Mouse (Mus musculus) ES-E14 (cell line): ENCODE results near the gene Slc48a1. TPM values are rescaled to one million over a fixed set of nuclear protein-coding genes. Genes with fewer than 3 reads are reported as not detected.

Experiments
- DNase-seq: peaks from one replicate; pipeline ENCODE4 v3.0.0-alpha.2; 2013; ENCODE audit warnings: low read depth, low spot score
- H3K27ac ChIP-seq: 2 replicates; pipeline ENCODE4 v1.5.1; 2012; ENCODE audit warnings: low read depth, mild to moderate bottlenecking, low read length, moderate library complexity, mixed read lengths; ENCODE audit not compliant: poor library complexity, insufficient read depth, severe bottlenecking
- H3K36me3 ChIP-seq: 2 replicates; pipeline ENCODE4 v1.6.1; 2012; ENCODE audit warnings: mild to moderate bottlenecking, low read length, moderate library complexity, mixed read lengths; ENCODE audit not compliant: control insufficient read depth, poor library complexity, insufficient read depth, severe bottlenecking
- H3K4me1 ChIP-seq, 2 experiments: fragments of 150-350 bp in 1 of 2; sonication (generic) in 1 of 2; 2 replicates each; pipeline ENCODE4 v1.6.1; 2012; ENCODE audit warnings: low read length in 2 of 2, mild to moderate bottlenecking in 1 of 2, mixed read lengths in 1 of 2; ENCODE audit not compliant: control insufficient read depth in 2 of 2, insufficient read depth in 2 of 2, poor library complexity in 1 of 2
- H3K4me3 ChIP-seq, 2 experiments: fragments of 150-350 bp in 1 of 2; sonication (generic) in 1 of 2; 2 replicates each; pipeline ENCODE4 v1.5.1; 2012; ENCODE audit warnings: low read length in 2 of 2, low read depth in 1 of 2, mild to moderate bottlenecking in 1 of 2, mixed read lengths in 1 of 2; ENCODE audit not compliant: insufficient read depth in 1 of 2, poor library complexity in 1 of 2, severe bottlenecking in 1 of 2
- H3K9ac ChIP-seq: 2 replicates; pipeline ENCODE4 v1.6.1; 2012; ENCODE audit warnings: low read depth, mild to moderate bottlenecking, low read length, mixed read lengths; ENCODE audit not compliant: poor library complexity, insufficient read depth, severe bottlenecking
- H3K9me3 ChIP-seq: fragments of 150-350 bp; sonication (generic); 2 replicates; pipeline ENCODE4 v1.6.1; 2012; ENCODE audit warnings: low read depth, mild to moderate bottlenecking, low read length; ENCODE audit not compliant: control insufficient read depth, insufficient read depth
- CHD2 ChIP-seq: IDR thresholded peaks from 2 replicates; pipeline ENCODE4 v1.6.1; 2014; ENCODE audit warnings: mild to moderate bottlenecking, low read depth, low read length, inconsistent platforms
- HCFC1 ChIP-seq: IDR thresholded peaks from 2 replicates; pipeline ENCODE4 v1.6.1; 2012; ENCODE audit warnings: low read length, inconsistent platforms, borderline replicate concordance; ENCODE audit not compliant: insufficient read depth
- MAFK ChIP-seq: IDR thresholded peaks from 2 replicates; pipeline ENCODE4 v1.6.1; 2014; ENCODE audit warnings: mild to moderate bottlenecking, low read depth, low read length, inconsistent platforms; ENCODE audit not compliant: insufficient read depth
- ZC3H11A ChIP-seq: IDR thresholded peaks from 2 replicates; pipeline ENCODE4 v1.6.1; 2012; ENCODE audit warnings: low read depth, mild to moderate bottlenecking, inconsistent platforms, low read length, borderline replicate concordance
- ZNF384 ChIP-seq: IDR thresholded peaks from 2 replicates; pipeline ENCODE4 v1.6.1; 2012; ENCODE audit warnings: low read depth, low read length, inconsistent platforms
- in situ Hi-C, 2 experiments: fragments of 600-800 bp; cut with MboI; formaldehyde crosslinking; loops; one replicate each; pipeline ENCODE4 v1.15.1; 2025; ENCODE audit warnings: low sequenced_read_pairs in 2 of 2, inconsistent platforms in 1 of 2; ENCODE audit not compliant: unreplicated experiment in 2 of 2
- total RNA-seq: library from RNA; depleted of rRNA; stranded (reverse); fragments of 300-350 nt; gene quantifications from 2 replicates; pipeline ENCODE4 v1.2.3, GENCODE M21; 2012

Slc48a1 gene
- total RNA-seq, 1 experiment = 18.6 TPM

- TF ChIP-seq ZNF384 (no peak), ZC3H11A (no peak), HCFC1 (no peak), MAFK (no peak)
- no peak overlapping the region for H3K4me3 ChIP-seq
- no peaks in the 10 kb centered on the region for H3K9me3 ChIP-seq
- no peak for DNase-seq
- no peak overlapping the region for H3K9ac ChIP-seq
- in situ Hi-C loops = no loop called here
- no peaks in the 10 kb centered on the region for H3K36me3 ChIP-seq
- no peak overlapping the region for H3K27ac ChIP-seq
- peaks cover 3 to 5% of the 10 kb centered on the region in 2 experiments; a peak in 1 of 4 replicates for H3K4me1 ChIP-seq
Measured at GRCm38 (mm10) chr15:97812875-97813274, 34.6 kb downstream of the Slc48a1 start.

DNA sequence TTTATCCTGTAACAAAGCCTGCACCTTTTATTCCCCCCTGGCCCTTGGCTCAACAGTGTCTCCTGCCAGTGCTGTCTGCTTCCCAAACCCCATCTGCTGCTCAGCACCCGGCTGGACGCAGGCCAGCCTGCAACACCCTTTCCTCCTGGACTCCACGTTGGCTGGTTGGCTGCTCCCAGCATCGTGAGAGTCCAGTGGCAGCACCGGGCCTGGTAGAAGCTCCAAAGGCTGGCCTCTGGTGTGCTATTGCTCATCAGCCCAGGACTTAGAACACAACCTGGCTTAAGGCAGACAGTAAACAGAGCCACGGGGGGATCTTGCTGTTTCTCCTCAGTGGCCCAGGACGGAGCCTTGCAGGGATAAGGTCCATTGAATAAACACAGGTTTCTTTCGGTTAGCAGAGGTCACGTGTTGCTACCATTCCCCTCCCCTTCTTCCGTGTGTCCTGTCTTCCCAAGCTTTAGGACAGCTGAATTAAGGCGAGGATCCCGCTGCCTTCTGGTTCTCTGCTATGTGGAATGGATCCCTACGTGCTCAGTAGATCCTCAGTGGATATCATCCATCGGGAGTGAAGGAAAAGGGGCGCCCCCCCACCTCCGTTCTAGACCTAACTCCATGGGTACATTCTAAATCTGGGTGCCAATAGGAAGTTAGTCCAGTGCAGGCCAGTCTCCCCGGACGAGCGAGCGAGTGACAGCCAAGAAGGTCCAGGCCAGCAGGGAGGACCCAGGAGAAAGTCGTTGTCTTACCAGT lies 35.3 kb downstream of the Slc48a1 start:
- H3K9ac ChIP-seq = no peak overlapping the region
- in situ Hi-C loops = no loop called here
- TF ChIP-seq MAFK (no peak), ZNF384 (no peak), ZC3H11A (no peak), HCFC1 (no peak), CHD2 (no peak)
- H3K36me3 ChIP-seq = no peaks in the 10 kb centered on the region
- H3K4me1 ChIP-seq = peaks cover 3 to 7% of the 10 kb centered on the region in 2 experiments; a peak in 1 of 4 replicates
- no peak for DNase-seq
- no peak overlapping the region for H3K27ac ChIP-seq
- H3K4me3 ChIP-seq = no peak overlapping the region
- H3K9me3 ChIP-seq = no peaks in the 10 kb centered on the region

DNA sequence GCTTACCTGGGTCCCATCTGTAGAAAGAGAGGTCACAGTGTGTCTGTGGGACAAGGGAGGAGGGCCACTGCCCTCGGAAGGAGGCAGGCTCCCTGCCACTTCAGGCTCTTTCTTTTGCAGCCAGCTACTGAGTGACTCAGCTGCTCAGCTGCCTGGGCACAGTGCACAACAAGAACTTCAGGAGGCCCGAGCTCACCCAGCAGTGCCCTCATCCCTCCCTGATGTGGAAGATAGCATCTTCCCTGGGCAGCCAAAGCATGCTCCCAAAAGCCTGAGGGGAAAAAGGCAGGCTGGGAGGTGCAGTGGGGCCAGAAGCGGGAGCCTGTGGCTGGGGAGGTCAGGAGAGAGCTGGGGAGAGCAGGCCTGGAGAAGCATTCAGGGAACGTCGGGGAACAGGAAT lies 36.4 kb downstream of the Slc48a1 start:
- DNase-seq = no peak
- TF ChIP-seq MAFK (no peak), ZC3H11A (no peak), ZNF384 (no peak), HCFC1 (no peak), CHD2 (no peak)
- Histone ChIP-seq H3K9me3 (no peaks in the 10 kb centered on the region), H3K9ac (no peak overlapping the region), H3K4me1 (peaks cover 0 to 7% of the 10 kb centered on the region in 2 experiments; a peak in 1 of 4 replicates), H3K36me3 (no peaks in the 10 kb centered on the region), H3K4me3 (no peak overlapping the region), H3K27ac (no peak overlapping the region; the same call in 1 of the 2 replicates)
- in situ Hi-C loops = no loop called here

GRCm38 (mm10) chr15:97815254-97815653 lies 36.9 kb downstream of the Slc48a1 start:
- no peak overlapping the region for H3K9ac ChIP-seq
- H3K36me3 ChIP-seq = no peaks in the 10 kb centered on the region
- H3K27ac ChIP-seq = no peak overlapping the region
- H3K9me3 ChIP-seq = no peaks in the 10 kb centered on the region
- no peak for DNase-seq
- no peak overlapping the region for H3K4me3 ChIP-seq
- no peak for TF ChIP-seq ZNF384
- no peak for TF ChIP-seq CHD2
- TF ChIP-seq ZC3H11A = no peak
- no peak for TF ChIP-seq HCFC1
- no peak for TF ChIP-seq MAFK
- in situ Hi-C loops = no loop called here
- peaks cover 0 to 7% of the 10 kb centered on the region in 2 experiments; a peak in 1 of 4 replicates for H3K4me1 ChIP-seq
